Mouse (Mus musculus) embryonic fibroblast, embryonic 13.5 days (primary cell): Measurements from ENCODE around the gene Ppp1r12b. TPM values are rescaled to one million over a fixed set of nuclear protein-coding genes. Genes with fewer than 3 reads are reported as not detected.

ENCODE experiments used
- H3K27ac ChIP-seq: 2 replicates; pipeline ENCODE4 v1.5.1; 2012; ENCODE audit warnings: low read length, control low read depth, inconsistent platforms; ENCODE audit not compliant: insufficient read depth
- H3K4me1 ChIP-seq: 2 replicates; pipeline ENCODE4 v1.6.1; 2011; ENCODE audit warnings: low read length; ENCODE audit not compliant: control insufficient read depth, insufficient read depth
- H3K4me3 ChIP-seq: 2 replicates; pipeline ENCODE4 v1.5.1; 2011; ENCODE audit warnings: mild to moderate bottlenecking, control low read depth, low read length; ENCODE audit not compliant: insufficient read depth
- CTCF ChIP-seq: IDR thresholded peaks from 2 replicates; pipeline ENCODE4 v1.5.1; 2011; ENCODE audit warnings: mild to moderate bottlenecking, control low read depth, low read length, moderate library complexity, borderline replicate concordance; ENCODE audit not compliant: insufficient read depth
- POLR2A ChIP-seq: IDR thresholded peaks from 2 replicates; pipeline ENCODE4 v1.6.1; 2011; ENCODE audit warnings: low read depth, mild to moderate bottlenecking, control low read depth, low read length, moderate library complexity
- polyA plus RNA-seq: library from polyadenylated mRNA; stranded (reverse); fragments of >200 nt; gene quantifications from 2 replicates; pipeline ENCODE4 v1.2.4, GENCODE M21; 2011; ENCODE audit warnings: low read depth; ENCODE audit not compliant: missing spikeins, insufficient read length

Ppp1r12b gene
- polyA plus RNA-seq: 20.3 and 21.1 TPM in 2 replicates

DNA sequence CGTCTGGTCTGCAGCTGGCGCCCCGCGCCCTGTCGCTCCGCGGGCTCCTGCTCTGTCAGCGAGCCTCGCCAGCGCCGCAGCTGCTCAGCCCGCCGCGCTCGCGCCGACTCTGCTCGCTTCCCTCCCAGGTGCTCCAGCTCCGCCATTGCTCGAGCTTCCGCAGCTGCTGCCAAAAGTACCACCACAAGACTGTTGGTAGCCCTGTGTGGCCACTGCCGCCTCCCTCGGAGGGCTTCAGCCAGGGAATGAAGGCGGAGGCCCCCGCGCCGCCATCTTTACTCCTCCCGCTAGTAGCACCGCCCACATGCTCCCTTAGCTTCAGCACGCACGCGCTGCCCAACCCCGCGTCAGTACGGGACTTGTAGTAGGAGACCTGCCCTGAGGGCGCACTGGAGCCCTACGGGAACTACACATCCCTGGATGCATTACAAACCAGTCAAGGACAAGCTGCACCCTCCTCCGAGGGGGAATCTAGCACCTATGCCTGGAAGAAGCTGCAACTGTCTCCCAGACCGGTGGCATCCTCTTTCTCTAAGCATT is at the start of gene Ppp1r12b:
Ppp1r12b (minus strand) TSS at position 306 of the 540 bp plus-strand sequence.
- peak within 1 kb of the TSS; percentile 74 for H3K4me3 ChIP-seq

DNA sequence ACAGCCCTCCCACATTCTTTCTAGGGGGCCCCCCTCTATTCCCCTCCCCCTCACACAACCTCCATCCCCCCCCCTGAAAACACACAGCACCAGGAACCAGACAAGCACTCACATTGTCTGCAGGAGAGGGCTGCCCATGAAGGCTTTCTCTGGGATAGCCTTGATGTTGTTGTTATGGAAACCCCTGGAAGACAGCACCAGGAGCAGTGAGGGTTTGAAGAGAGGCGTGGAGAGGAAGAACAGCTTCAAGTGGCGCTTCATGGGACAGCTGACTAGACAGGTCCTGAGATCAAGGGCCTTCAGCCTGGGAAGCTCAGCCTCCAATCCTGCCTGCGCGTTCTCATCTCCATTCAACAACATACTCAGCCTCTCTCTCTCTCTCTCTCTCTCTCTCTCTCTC is 47.6 kb upstream of the Ppp1r12b start:
- Histone ChIP-seq H3K4me3 (no peak overlapping the region), H3K4me1 (no peaks in the 10 kb centered on the region), H3K27ac (no peak overlapping the region)
- no peak for TF ChIP-seq POLR2A
- no peak for TF ChIP-seq CTCF

More for the DNA sequence above, at the start of gene Ppp1r12b:
- Histone ChIP-seq H3K4me1 (peaks cover 3% of the 10 kb centered on the region), H3K27ac (peak within 1 kb of the TSS; percentile 32; the same call in 1 of the 2 replicates)
- TF ChIP-seq POLR2A (peak; percentile 91), CTCF (no peak)

DNA sequence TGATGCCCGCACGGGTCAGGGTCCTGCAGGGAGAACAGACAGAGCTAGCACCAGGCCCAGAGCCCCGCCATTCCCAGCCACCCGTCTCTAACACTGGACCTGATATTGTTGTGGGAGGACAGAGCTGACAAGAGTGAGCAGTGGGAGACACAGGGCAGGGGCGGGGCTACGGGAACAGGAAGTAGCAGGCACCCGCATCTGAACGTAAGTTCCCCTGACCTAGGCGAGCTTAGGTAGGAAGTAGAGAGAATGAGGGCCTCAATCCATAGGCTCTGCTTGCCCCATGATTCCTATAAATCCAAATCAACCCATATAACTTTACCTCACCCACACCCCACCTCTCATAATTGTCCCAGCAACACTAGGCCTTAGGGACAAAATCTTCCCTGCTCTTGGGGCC is 44.8 kb upstream of the Ppp1r12b start:
- H3K4me1 ChIP-seq: no peaks in the 10 kb centered on the region
- no peak overlapping the region for H3K4me3 ChIP-seq
- TF ChIP-seq CTCF (no peak), POLR2A (no peak)

DNA sequence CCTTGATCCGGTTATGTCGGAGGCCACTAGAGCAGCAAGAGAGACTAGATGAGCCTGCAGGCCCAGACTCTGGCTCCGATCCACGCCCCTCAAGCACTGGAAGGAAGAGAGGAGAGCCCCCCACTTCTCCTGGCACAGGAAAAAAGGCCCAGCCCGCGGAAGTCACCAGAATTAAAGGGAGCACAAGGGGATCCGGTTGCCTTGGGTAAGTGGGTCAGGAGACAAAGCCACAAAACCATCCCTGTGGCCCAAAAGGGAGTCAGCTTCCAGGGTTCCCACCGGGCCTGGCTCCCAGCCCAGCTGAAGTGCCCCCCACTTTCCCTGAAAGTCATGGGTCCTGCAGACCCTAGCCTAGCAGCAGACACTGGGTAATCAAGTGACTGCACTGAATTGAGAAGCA is 42.5 kb upstream of the Ppp1r12b start:
- H3K4me1 ChIP-seq: peaks cover 3% of the 10 kb centered on the region
- TF ChIP-seq POLR2A (no peak), CTCF (no peak)
- no peak overlapping the region for H3K4me3 ChIP-seq
- no peak overlapping the region for H3K27ac ChIP-seq

More for the DNA sequence above, 44.8 kb upstream of the Ppp1r12b start:
- H3K27ac ChIP-seq: no peak overlapping the region

DNA sequence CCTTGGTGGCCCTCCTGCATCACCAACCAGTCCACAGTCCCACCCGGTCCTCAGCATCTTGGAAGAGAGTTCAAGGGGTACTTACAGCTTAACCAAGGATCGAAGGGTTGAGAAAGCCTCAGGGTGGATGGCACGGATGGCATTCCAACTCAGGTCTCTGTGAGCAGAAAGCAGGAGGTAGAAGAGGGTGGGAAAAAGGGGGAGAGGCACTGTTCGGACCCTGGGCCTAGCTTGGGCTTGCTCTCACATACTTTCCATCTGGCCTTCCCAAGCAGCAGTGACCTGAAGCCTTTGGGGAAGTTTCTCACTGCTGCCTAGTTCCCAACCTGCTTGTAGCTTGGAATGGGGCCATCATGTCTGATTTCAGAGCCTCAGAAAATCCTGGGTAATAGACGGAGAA is 41.8 kb upstream of the Ppp1r12b start:
- no peak overlapping the region for H3K27ac ChIP-seq
- peaks cover 3% of the 10 kb centered on the region for H3K4me1 ChIP-seq
- no peak overlapping the region for H3K4me3 ChIP-seq
- TF ChIP-seq CTCF (no peak), POLR2A (no peak)

DNA sequence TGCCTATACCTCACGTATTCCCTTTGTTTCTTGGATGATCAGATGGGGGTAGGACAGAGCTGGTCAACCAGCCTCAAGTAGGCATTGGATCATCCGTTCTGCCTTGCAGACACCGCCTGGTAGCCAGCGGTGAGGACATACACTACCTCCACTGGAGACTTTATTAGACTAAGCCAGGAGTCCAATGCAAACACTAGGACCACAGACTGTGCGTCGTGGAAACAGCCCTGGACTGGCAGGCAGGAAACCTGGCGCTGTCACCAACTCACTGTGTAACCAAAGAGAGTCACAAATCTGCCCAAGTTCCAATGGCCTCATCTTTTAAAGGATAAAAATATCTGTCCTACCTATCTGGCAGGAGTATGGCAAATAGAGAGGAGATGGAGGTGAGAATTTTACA is 40.7 kb upstream of the Ppp1r12b start:
- H3K27ac ChIP-seq: no peak overlapping the region
- TF ChIP-seq CTCF (no peak), POLR2A (no peak)
- peaks cover 9% of the 10 kb centered on the region for H3K4me1 ChIP-seq
- no peak overlapping the region for H3K4me3 ChIP-seq

DNA sequence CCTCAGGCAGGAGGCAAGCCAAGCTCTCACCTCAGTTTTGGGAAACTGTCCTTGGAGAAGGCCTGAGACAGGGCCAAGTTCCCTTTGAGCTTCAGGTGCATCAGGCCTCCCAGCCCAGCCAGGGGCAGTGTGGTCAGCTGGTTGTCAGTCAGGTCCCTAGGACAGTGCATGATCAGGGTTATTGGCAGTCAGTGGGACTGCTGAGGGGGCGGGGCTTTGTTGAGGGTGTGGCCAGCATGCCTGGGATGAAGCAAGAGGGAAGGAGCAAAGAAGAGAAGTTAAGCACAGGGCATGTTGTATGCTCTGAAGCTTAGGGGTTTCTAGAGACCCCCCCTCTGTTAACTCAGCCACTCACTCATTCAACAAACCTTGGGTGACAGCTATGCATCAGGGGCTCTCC is 40.2 kb upstream of the Ppp1r12b start:
- Histone ChIP-seq H3K4me1 (peaks cover 9% of the 10 kb centered on the region), H3K27ac (no peak overlapping the region), H3K4me3 (no peak overlapping the region)
- no peak for TF ChIP-seq POLR2A
- no peak for TF ChIP-seq CTCF

DNA sequence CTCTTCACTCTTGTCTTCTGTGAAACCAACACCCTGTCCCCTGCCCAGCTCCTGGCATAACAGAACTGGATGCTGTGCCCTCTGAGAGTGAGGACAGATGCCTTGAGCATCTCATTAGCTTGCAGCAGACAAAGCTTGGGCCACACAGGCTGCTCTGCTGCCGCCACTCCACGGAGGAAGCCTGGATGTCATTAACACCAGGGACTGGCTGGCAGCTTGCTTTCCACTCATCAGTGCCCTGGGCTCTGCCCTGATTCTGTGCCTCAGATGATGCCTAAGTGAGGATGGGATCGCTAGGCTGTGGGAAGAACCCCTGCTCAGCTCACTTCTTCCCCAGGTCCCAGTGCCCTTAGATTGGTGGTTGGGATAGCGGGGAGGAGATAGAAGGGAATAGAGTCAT is 39.7 kb upstream of the Ppp1r12b start:
- Histone ChIP-seq H3K4me1 (peaks cover 9% of the 10 kb centered on the region), H3K4me3 (no peak overlapping the region), H3K27ac (no peak overlapping the region)
- no peak for TF ChIP-seq CTCF
- TF ChIP-seq POLR2A: no peak

DNA sequence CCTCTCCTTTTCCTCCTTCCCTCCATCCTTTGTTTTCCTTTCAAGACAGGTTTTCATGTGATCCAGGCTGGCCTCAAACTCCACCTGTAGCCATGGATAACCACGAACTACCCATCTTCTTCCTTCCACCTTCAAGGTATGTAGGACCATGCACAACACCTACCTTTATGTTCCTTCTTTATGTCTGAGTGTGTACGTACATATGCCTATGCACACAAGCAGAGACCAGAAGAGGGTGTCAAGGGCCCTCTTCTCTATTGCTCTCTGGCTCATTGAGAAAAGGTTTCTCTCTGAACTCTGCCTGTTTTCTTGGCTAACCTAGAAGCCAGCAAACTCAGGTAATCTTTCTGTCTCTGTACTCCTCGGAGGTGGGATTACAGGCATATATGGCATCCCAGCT is 39.0 kb upstream of the Ppp1r12b start:
- no peak overlapping the region for H3K4me3 ChIP-seq
- no peak overlapping the region for H3K27ac ChIP-seq
- TF ChIP-seq CTCF (no peak), POLR2A (no peak)
- H3K4me1 ChIP-seq: peaks cover 9% of the 10 kb centered on the region

DNA sequence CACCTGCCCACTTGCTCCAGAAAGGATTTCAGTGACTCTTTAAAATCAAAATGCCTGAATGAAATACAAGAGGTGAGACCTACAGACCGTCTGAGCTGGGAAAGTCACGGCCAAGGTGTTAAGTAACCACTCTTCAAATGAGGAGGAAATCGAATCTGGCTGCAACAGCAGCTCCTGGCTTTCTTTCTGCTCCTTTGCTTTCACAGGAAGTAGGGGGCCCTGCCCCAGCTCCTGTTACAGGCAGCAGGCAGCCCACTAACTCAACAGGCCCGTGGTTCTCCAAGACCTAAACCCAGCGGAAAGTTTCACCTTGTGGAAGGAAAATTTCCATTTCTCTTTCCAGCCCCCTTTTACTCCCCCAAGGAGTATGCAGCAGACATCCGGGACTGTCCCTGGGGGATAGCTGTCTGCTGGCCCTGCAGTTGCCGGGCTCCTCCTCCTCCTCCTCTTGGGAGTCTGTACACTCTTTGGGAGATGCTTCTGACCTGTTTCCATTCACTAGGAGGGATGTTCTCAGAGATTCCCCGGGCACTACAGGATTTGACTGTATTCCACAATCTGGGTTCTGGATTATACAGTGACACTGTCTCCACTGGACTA is 36.4 kb upstream of the Ppp1r12b start:
- H3K27ac ChIP-seq: no peak overlapping the region
- no peak overlapping the region for H3K4me3 ChIP-seq
- peaks cover 9% of the 10 kb centered on the region for H3K4me1 ChIP-seq
- no peak for TF ChIP-seq CTCF
- no peak for TF ChIP-seq POLR2A

DNA sequence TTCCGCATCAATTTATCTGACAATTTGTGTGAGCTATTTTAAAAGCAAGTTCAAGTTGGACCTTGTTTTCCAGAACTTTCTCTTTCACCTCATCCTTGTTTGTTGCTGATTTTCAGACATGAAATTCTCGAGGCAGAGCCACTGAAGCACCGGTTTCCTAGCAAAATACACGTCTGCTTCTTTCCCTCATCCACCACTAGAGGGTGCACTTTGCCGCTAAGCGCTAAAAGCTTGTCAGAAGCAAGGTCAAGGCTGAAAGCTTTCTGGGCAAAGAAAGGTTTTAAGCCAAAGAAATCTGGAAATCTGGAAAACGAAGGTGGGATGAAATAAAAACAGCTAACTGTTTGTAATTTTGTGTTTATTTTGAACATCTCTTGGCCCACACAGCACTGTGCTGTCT is 33.6 kb upstream of the Ppp1r12b start:
- TF ChIP-seq POLR2A (no peak), CTCF (peak; percentile 69; the same call in 1 of the 2 replicates)
- peaks cover 6% of the 10 kb centered on the region for H3K4me1 ChIP-seq
- H3K27ac ChIP-seq: no peak overlapping the region
- no peak overlapping the region for H3K4me3 ChIP-seq
